Mouse (Mus musculus) testis, adult 2 months (tissue): ENCODE data around the gene H2-Q7.
"Not testable (repeated sequence)": the region's sequence is repeated elsewhere in the genome, so short reads cannot be mapped to it uniquely, and the experiment has no call there.

ENCODE experiments used
- CTCF ChIP-seq: fragments of 200-500 bp; IDR thresholded peaks from 2 replicates; pipeline ENCODE4 v1.5.1; 2012; ENCODE audit warnings: low read depth, mild to moderate bottlenecking, inconsistent platforms, low read length, moderate library complexity; ENCODE audit not compliant: control insufficient read depth, insufficient read depth, insufficient replicate concordance
- POLR2A ChIP-seq: fragments of 200-500 bp; IDR thresholded peaks from 2 replicates; pipeline ENCODE4 v1.6.1; 2012; ENCODE audit warnings: low read depth, mild to moderate bottlenecking, inconsistent platforms, low read length, moderate library complexity; ENCODE audit not compliant: control insufficient read depth

GRCm38 (mm10) chr17:35468936-35469335 is 30.0 kb downstream of the H2-Q7 start:
- TF ChIP-seq CTCF, POLR2A: not testable (repeated sequence)
